Mouse (Mus musculus): ENCODE results near the gene Neo1. TPM values are rescaled to one million over a fixed set of nuclear protein-coding genes. Genes with fewer than 3 reads are reported as not detected.
"Not testable (repeated sequence)": the region's sequence is repeated elsewhere in the genome, so short reads cannot be mapped to it uniquely, and the experiment has no call there.

Neo1 gene
- total RNA-seq, 1 experiment from 2014 or later = 63.5 TPM

DNA sequence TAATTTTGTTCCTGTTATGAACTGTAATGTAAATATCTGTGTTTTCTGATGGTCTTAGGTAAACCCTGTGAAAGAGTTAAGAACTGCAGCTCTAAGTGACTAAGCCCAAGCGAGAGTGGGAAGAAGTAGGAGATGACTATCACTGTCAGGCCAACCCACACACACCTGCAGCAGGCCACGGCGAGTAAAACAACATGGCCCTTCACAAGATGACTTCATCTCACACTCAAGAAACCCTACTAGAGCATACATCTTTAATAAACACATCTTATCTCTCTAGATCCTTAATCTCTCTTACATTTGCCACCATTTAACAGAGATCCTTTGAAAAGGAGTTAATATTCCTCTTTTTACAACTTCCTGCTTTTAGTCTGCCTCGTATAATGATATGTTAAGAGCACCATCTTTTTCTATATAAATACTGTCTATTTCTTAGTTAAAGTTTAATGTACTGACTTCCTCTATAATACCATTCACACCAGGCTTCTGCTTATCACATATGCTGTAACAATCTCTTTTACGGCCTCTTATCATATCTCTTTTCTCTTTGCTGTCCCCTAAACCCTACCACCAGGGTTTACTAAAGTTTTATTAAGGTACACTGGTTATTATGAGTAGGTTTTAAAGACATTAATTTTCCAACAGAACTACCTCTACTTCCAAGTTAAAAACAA is 46.8 kb downstream of the Neo1 start:
- DNase-seq = no peak

GRCm38 (mm10) chr9:58979034-58979433 is 57.2 kb downstream of the Neo1 start:
- peak; percentile 2 for DNase-seq

DNA sequence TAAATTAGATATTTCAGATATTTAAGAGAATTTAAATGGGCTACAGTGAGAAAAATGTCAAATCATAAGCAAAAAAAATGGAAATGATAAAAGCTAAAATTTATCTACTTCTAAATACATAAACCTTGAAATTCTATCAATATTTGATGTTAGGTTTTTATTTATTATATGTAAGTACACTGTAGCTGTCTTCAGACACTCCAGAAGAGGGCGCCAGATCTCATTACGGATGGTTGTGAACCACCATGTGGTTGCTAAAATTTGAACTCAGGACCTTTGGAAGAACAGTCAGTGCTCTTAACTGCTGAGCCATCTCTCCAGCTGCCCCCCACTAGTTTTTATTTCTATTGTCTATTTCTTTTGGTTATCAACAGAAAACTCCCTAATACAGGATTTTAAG is 65.1 kb downstream of the Neo1 start:
- not testable (repeated sequence) for DNase-seq

DNA sequence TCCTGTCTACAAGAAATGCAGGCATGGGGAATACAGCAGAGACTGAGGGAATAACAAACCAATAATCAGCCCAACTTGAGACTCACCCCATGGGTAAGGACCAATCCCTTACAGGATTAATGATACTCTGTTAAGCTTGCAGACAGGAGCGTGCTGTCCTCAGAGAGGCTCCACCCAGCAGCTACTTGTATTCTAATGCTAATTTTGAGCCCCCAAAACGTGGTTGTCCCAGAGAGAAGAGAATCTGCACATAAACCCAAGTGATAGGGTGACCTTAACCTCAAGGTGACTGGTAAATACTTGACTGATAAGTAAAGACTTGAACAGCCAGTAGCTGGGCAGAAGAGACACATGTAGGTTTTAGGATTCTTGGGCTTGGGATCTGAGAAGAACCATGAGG is 68.9 kb downstream of the Neo1 start:
- no peak for DNase-seq

- DNase-seq = no peak
Measured at GRCm38 (mm10) chr9:58955507-58955906, 80.7 kb downstream of the Neo1 start.

DNA sequence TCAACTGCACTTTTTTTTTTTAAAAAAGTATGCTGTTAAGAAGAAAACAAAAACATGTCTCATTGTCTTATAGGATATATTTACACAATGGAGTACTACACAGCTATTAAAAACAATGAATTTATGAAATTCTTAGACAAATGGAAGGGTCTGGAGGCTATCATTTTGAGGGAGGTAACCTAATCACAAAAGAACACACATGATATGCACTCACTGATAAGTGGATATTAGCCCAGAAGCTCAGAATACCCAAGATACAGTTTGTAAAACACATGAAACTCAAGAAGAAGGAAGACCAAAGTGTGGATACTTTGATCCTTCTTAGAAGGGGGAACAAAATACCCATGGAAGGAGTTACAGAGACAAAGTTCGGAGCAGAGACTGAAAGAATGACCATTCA is 90.3 kb downstream of the Neo1 start:
- not testable (repeated sequence) for DNase-seq

DNA sequence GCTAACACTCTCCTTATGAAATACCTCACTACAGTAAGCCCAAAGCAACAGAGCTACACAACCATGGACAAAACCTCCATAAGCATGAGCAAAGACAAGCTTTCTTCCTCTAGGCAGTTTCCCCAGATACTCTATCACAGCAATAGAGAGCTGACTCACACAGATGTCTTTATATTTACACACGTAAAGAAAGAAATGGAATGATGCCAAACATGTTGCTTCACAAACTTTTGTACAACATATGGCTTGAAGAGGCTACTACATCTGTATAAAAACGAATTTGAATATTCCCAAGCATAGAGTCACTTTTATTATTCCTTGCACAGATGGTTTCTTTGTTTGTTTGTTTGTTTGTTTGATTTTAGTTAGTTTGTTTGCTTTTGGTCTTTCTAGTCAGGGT is 101.5 kb downstream of the Neo1 start:
- DNase-seq = no peak

DNA sequence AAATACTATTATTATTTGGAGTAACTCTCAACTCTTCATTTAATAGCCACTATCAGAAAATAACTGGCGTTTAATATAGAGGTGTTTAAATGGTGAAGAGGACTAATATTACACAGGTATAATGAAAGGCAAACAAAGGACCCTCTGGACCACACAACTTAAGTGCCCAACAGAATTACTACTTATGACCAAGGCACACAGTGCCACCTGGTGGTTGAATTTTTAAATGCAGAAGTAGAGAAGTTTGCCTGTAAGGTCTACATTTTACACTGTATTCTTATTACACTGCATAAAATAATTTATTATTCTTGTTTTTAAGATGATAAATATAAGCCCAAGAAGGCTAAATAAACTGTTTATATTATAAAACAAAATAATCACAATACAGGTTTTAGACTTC is 108.1 kb downstream of the Neo1 start:
- peak; percentile 3 for DNase-seq

DNA sequence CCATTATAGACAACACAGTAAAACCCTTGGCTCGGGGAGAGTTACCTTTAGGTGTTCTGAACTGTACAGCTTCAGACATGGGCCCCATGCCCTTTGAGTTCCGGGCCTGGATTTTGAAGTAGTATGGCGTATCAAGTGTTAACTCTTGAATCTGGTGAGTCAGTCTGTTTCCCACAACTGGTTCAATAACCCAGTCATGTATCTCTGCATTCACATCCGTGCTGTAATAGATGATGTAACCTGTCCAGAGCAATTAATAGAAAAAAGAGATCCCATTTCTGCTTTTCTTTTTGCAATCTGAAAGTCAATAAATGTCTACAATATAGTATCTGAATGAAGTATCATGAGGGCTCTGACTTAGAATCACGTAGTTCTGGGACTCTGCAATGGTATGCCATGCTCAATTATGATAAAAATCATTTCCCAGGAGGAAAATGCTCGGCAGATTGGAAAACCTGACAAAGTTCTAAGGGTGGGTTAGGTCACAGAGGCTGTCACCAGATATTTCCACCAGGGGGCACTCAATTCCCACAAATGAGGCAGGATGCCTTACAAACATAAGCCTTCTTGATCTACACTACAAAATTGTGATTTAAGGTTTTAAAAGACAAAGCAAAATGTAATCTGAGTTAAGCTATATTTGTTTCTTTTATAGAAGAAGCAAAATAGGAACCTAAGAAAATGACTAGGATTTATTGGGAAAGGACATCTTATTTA is 133.2 kb downstream of the Neo1 start:
- DNase-seq = peak; percentile 25

DNA sequence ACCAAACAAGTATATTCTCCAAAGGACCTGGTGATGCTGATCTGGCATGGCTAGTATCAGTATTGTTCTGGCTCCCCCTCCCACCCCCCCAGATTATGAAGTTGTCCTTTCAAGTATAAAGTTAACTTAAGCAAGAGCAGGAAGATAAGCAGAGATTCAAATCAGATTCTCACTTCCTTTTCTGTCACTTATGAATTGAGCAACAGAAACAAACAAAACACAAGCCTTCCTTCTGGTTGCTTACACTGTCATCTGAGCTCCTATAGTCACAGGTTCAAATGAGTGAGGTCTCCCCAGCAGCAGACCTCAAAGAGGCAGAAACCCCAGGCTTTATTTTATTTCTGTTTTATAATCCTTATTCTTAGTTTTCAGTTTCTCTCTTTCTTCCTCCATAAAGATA is 136.6 kb downstream of the Neo1 start:
- no peak for DNase-seq

- DNase-seq = no peak
Measured at GRCm38 (mm10) chr9:58891840-58892640, 144.2 kb downstream of the Neo1 start.

- DNase-seq = no peak
Measured at GRCm38 (mm10) chr9:58890893-58891292, 145.3 kb downstream of the Neo1 start.

GRCm38 (mm10) chr9:58889782-58890448 is 146.3 kb downstream of the Neo1 start:
- no peak for DNase-seq

DNA sequence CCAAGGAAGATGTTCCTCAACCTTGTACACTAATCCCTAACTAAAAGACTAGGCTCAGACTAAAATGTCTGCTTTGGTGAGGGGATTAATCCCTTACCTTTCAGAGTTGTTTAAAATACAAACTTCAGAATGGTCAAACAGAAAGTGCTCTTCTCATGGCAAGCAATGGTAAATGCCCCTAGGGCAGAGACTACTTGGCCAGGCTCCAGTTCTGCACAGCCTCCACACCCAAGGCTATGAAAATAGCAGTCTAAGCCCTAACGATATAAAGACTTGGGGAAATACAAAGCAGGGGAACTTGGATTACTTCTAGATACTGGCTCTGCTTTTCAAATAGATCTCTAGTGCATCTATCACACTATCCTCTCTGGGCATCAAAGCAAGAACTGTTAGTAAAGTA is 153.6 kb downstream of the Neo1 start:
- no peak for DNase-seq

GRCm38 (mm10) chr9:58879836-58880235 is 156.4 kb downstream of the Neo1 start:
- DNase-seq = no peak

GRCm38 (mm10) chr9:58876946-58877625 is 159.2 kb downstream of the Neo1 start:
- no peak for DNase-seq

- DNase-seq = no peak
Measured at GRCm38 (mm10) chr9:58875439-58875838, 160.8 kb downstream of the Neo1 start.

- DNase-seq = no peak
Measured at GRCm38 (mm10) chr9:58874354-58874753, 161.9 kb downstream of the Neo1 start.

GRCm38 (mm10) chr9:58873541-58874324 is 162.5 kb downstream of the Neo1 start:
- DNase-seq = peak; percentile 44

DNA sequence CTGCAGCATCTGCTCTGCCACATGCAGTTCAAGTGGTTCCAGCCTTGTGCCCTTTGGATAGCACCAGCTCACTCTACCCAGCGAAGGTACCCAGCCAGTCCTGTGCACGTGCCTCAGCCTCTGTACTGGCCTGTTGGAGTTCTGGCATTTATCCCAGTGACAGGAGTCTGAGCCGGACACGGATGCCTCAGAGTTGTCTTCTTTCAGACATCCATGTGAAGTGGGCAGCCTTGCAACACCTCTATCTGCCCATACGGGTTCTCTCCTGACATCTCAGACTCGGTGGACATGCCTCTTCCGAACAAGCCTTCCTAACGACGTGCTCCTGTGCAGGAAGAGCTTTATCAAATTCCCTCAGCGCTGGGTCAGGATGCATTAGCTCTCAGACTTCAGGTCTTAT is 165.1 kb downstream of the Neo1 start:
- DNase-seq = no peak

DNA sequence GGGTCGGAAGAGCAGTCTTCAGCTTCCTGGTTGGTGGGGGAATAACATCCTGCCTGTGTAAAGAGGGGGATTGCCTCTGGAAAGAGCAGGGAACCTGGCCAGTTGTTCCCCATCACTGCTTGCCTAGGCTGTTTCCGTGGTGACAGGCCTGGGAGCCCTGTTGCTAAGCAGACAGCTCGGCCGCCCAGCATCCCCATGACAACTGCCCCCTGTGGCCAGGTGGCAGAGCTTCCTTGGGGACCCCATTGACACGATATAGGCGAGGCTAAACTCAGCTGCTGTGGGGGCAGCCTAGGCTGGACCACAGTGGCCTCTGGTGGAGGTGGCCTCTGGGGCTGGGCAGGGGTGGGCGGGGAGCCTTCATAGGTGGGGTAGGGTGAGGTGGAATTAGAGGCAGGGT is 172.4 kb downstream of the Neo1 start:
- no peak for DNase-seq

Data from adrenal gland, postnatal 25 days (tissue).